Mouse (Mus musculus) adrenal gland, postnatal 4 days (tissue): ENCODE data around the gene Lgals7. TPM values are rescaled to one million over a fixed set of nuclear protein-coding genes. Genes with fewer than 3 reads are reported as not detected.

Experiments used
- DNase-seq, 2 experiments: peaks; one replicate each; pipeline ENCODE4 v3.0.0; 2021 to 2022; ENCODE audit warnings: low spot score in 2 of 2, mixed read lengths in 2 of 2
- total RNA-seq, 2 experiments: library from RNA; stranded (reverse); gene quantifications; 2 replicates each; pipeline ENCODE4 v1.2.3; 2021

The Lgals7 gene
- total RNA-seq, 2 experiments from 2014 or later, result 3.9 TPM

- no peak for DNase-seq
Observed at GRCm38 (mm10) chr7:28829821-28830220, 33.8 kb upstream of the Lgals7 start.

- DNase-seq, result no peak
Observed at GRCm38 (mm10) chr7:28830981-28831380, 32.7 kb upstream of the Lgals7 start.

GRCm38 (mm10) chr7:28831411-28832125 lies 32.1 kb upstream of the Lgals7 start:
- DNase-seq, result peak in 1 of 2 experiments; percentile 2

- DNase-seq, result peak in 1 of 2 experiments; percentile 2
Observed at GRCm38 (mm10) chr7:28832137-28832536, 31.5 kb upstream of the Lgals7 start.

GRCm38 (mm10) chr7:28833723-28834347 lies 29.8 kb upstream of the Lgals7 start, which contains the start of gene Lgals4:
Gene Lgals4, plus strand, starts transcription at chr7:28833854.
- peak in 1 of 2 experiments; percentile 2 for DNase-seq

GRCm38 (mm10) chr7:28836936-28837335 lies 26.7 kb upstream of the Lgals7 start:
- no peak for DNase-seq

GRCm38 (mm10) chr7:28838331-28838730 lies 25.3 kb upstream of the Lgals7 start:
- no peak for DNase-seq

- DNase-seq, result no peak
Observed at GRCm38 (mm10) chr7:28847273-28847672, 16.4 kb upstream of the Lgals7 start.

GRCm38 (mm10) chr7:28849700-28850236 lies 13.9 kb upstream of the Lgals7 start:
- DNase-seq, result no peak

- no peak for DNase-seq
Observed at GRCm38 (mm10) chr7:28850642-28851041, 13.0 kb upstream of the Lgals7 start.

GRCm38 (mm10) chr7:28859953-28860352 lies 3.7 kb upstream of the Lgals7 start:
- DNase-seq, result no peak

- no peak for DNase-seq
Observed at GRCm38 (mm10) chr7:28860898-28861297, 2.8 kb upstream of the Lgals7 start.

- DNase-seq, result no peak
Observed at GRCm38 (mm10) chr7:28862817-28863499, 695 bp upstream of the Lgals7 start.

GRCm38 (mm10) chr7:28864288-28864750 lies 666 bp downstream of the Lgals7 start:
- DNase-seq, result no peak

- peak; percentile 63 to 66 for DNase-seq
Observed at GRCm38 (mm10) chr7:28865481-28866300, 2.0 kb downstream of the Lgals7 start.

GRCm38 (mm10) chr7:28866769-28867507 lies 3.3 kb downstream of the Lgals7 start:
- DNase-seq, result no peak

GRCm38 (mm10) chr7:28867508-28868340 lies 4.1 kb downstream of the Lgals7 start:
- peak; percentile 40 to 65 for DNase-seq

GRCm38 (mm10) chr7:28870901-28871664 lies 7.4 kb downstream of the Lgals7 start:
- DNase-seq, result no peak
